24 mouse cellular contexts compared by ENCODE assay signal in genomic region chr11:35593146-35594034, GRCm38 (mm10).
A peak's percentile ranks its signal among the peaks of the same experiment; 100 is the strongest.
DNase-seq lines count a peak whose midpoint lies in the region; ATAC-seq lines count a peak whose summit lies in the region.
"Had no signal": no experiment of that assay in that cellular context is flagged by ENCODE, and none has a peak within 500 bp of the region (broad histone marks: within the 10 kb centered on the region; RNA-seq: fewer than 3 reads in every experiment).

No protein-coding gene starts in this region.

- no peaks in the 10 kb centered on the region for H3K36me3 ChIP-seq in hindbrain, embryonic 12.5 days
- H3K36me3 ChIP-seq in hindbrain, embryonic 16.5 days (ENCODE audit: control insufficient read depth, insufficient read depth, low read length), result no peaks in the 10 kb centered on the region
- H3K36me3 ChIP-seq in midbrain, embryonic 10.5 days, result peaks cover 17% of the 10 kb centered on the region
- no peaks in the 10 kb centered on the region for H3K36me3 ChIP-seq in midbrain, embryonic 16.5 days (ENCODE audit: control insufficient read depth, insufficient read depth, low read length)
- H3K36me3 ChIP-seq: liver, embryonic 12.5 days; stomach, embryonic 15.5 days had no signal

- no peak for ATAC-seq in hindbrain, embryonic 12.5 days (ENCODE audit: low FRiP score)
- no peak for ATAC-seq in hindbrain, embryonic 16.5 days
- no peak for ATAC-seq in midbrain, embryonic 16.5 days
- ATAC-seq: liver, embryonic 12.5 days had no signal

- peak overlapping the region; percentile 52; the same call in 1 of the 2 replicates for H3K27ac ChIP-seq in hindbrain, embryonic 12.5 days
- H3K27ac ChIP-seq in hindbrain, embryonic 16.5 days (ENCODE audit: low read depth, low read length), result no peak overlapping the region
- peak overlapping the region; percentile 39 for H3K27ac ChIP-seq in midbrain, embryonic 10.5 days (replicated peaks)
- no peak overlapping the region for H3K27ac ChIP-seq in midbrain, embryonic 16.5 days (ENCODE audit: low read length)
- H3K27ac ChIP-seq: embryonic facial prominence, embryonic 10.5 days; heart, adult 2 months; heart, embryonic 13.5 days; limb, embryonic 13.5 days; liver, embryonic 12.5 days; stomach, embryonic 15.5 days had no signal

- H3K27me3 ChIP-seq in hindbrain, embryonic 12.5 days, result no peaks in the 10 kb centered on the region
- no peaks in the 10 kb centered on the region for H3K27me3 ChIP-seq in hindbrain, embryonic 16.5 days (replicated peaks; ENCODE audit: control insufficient read depth, insufficient read depth, low read length)
- H3K27me3 ChIP-seq in midbrain, embryonic 10.5 days (ENCODE audit: low read depth, poor library complexity, severe bottlenecking), result peaks cover 79% of the 10 kb centered on the region
- no peaks in the 10 kb centered on the region; the same call in 1 of the 2 replicates for H3K27me3 ChIP-seq in midbrain, embryonic 16.5 days (ENCODE audit: control insufficient read depth, insufficient read depth, low read depth, low read length)
- H3K27me3 ChIP-seq: heart, embryonic 13.5 days; limb, embryonic 13.5 days; liver, embryonic 12.5 days; stomach, embryonic 15.5 days had no signal

- H3K9ac ChIP-seq in hindbrain, embryonic 12.5 days, result no peak overlapping the region
- H3K9ac ChIP-seq in hindbrain, embryonic 16.5 days (ENCODE audit: low read depth, low read length), result no peak overlapping the region
- no peak overlapping the region for H3K9ac ChIP-seq in midbrain, embryonic 16.5 days (ENCODE audit: low read depth, low read length)
- H3K9ac ChIP-seq: heart, embryonic 13.5 days; limb, embryonic 13.5 days; liver, embryonic 12.5 days; stomach, embryonic 15.5 days had no signal

- WGBS in hindbrain, embryonic 12.5 days, result 68% methylated on average over 14 of the region's 14 CpGs
- 64% methylated on average over 14 of the region's 14 CpGs for WGBS in hindbrain, embryonic 16.5 days
- 30% methylated on average over 14 of the region's 14 CpGs for WGBS in midbrain, embryonic 10.5 days
- WGBS in midbrain, embryonic 16.5 days, result 30% methylated on average over 14 of the region's 14 CpGs

- no peaks in the 10 kb centered on the region for H3K9me3 ChIP-seq in hindbrain, embryonic 12.5 days (replicated peaks)
- H3K9me3 ChIP-seq in hindbrain, embryonic 16.5 days (ENCODE audit: control insufficient read depth, low read length), result no peaks in the 10 kb centered on the region
- H3K9me3 ChIP-seq in midbrain, embryonic 10.5 days (replicated peaks), result no peaks in the 10 kb centered on the region
- no peaks in the 10 kb centered on the region for H3K9me3 ChIP-seq in midbrain, embryonic 16.5 days (replicated peaks; ENCODE audit: control insufficient read depth, low read length, poor library complexity, severe bottlenecking)
- H3K9me3 ChIP-seq: embryonic facial prominence, embryonic 10.5 days; heart, embryonic 13.5 days; limb, embryonic 13.5 days; liver, embryonic 12.5 days; stomach, embryonic 15.5 days had no signal

- H3K4me2 ChIP-seq in hindbrain, embryonic 12.5 days (replicated peaks), result no peak overlapping the region
- no peak overlapping the region for H3K4me2 ChIP-seq in hindbrain, embryonic 16.5 days (ENCODE audit: low read length)
- H3K4me2 ChIP-seq in midbrain, embryonic 16.5 days (ENCODE audit: low read length), result no peak overlapping the region
- H3K4me2 ChIP-seq: heart, embryonic 13.5 days; limb, embryonic 13.5 days; liver, embryonic 12.5 days; stomach, embryonic 15.5 days had no signal

- DNase-seq in midbrain, embryonic 10.5 days (ENCODE audit: low spot score), result no peak
- peak; percentile 9 for DNase-seq in 3T3-L1 (ENCODE audit: low read depth, low spot score)
- peak; percentile 55 for DNase-seq in MN1 (ENCODE audit: low spot score)
- no peak for DNase-seq in urinary bladder, adult 2 months (ENCODE audit: low spot score)
- DNase-seq: adrenal gland, postnatal 14 days; cerebellum, adult 2 months; cerebellum, postnatal 25 days; gastrocnemius, postnatal 36 days; heart, adult 2 months; kidney, adult 11 months; layer of hippocampus, adult 9-11 months; lung, adult 18-20 months; lung, postnatal 10 days; right cerebral cortex, adult 18-20 months; right cerebral cortex, postnatal 4 days; thymus, postnatal 25 days had no signal

- peaks cover 38% of the 10 kb centered on the region for H3K4me1 ChIP-seq in hindbrain, embryonic 12.5 days
- H3K4me1 ChIP-seq in hindbrain, embryonic 16.5 days (ENCODE audit: control insufficient read depth, insufficient read depth, low read depth, low read length), result peaks cover 8% of the 10 kb centered on the region
- H3K4me1 ChIP-seq in midbrain, embryonic 10.5 days, result peaks cover 52% of the 10 kb centered on the region
- H3K4me1 ChIP-seq in midbrain, embryonic 16.5 days (ENCODE audit: control insufficient read depth, insufficient read depth, low read length), result peaks cover 6% of the 10 kb centered on the region
- H3K4me1 ChIP-seq: heart, embryonic 13.5 days; limb, embryonic 13.5 days; stomach, embryonic 15.5 days had no signal

- no peak overlapping the region for H3K4me3 ChIP-seq in hindbrain, embryonic 12.5 days
- no peak overlapping the region for H3K4me3 ChIP-seq in hindbrain, embryonic 16.5 days (ENCODE audit: low read length)
- no peak overlapping the region for H3K4me3 ChIP-seq in midbrain, embryonic 10.5 days
- H3K4me3 ChIP-seq in midbrain, embryonic 16.5 days (ENCODE audit: low read depth, low read length), result no peak overlapping the region
- H3K4me3 ChIP-seq: embryonic facial prominence, embryonic 10.5 days; heart, adult 2 months; heart, embryonic 13.5 days; limb, embryonic 13.5 days; liver, embryonic 12.5 days; stomach, embryonic 15.5 days had no signal

Comparison
In these comparisons a context has a peak if more than half of its experiments do, and no peak if none do; other contexts are left out.
1. H3K27ac ChIP-seq: peak in hindbrain, embryonic 12.5 days (single experiment) and midbrain, embryonic 10.5 days (single experiment); none in hindbrain, embryonic 16.5 days (single experiment) and midbrain, embryonic 16.5 days (single experiment).
2. DNase-seq: peak in 3T3-L1 (single experiment) and MN1 (single experiment); none in midbrain, embryonic 10.5 days (single experiment) and urinary bladder, adult 2 months (single experiment).